Mouse (Mus musculus) kidney, adult 2 months (tissue): ENCODE data around the gene Sorbs1. TPM values are rescaled to one million over a fixed set of nuclear protein-coding genes. Genes with fewer than 3 reads are reported as not detected.
A peak's percentile ranks its signal among the peaks of the same experiment; 100 is the strongest.

Source experiments
- DNase-seq: peaks from one replicate; pipeline ENCODE4 v3.0.0; 2021
- H3K27ac ChIP-seq: fragments of 200-500 bp; 2 replicates; pipeline ENCODE4 v1.5.1; 2012; ENCODE audit warnings: low read depth, low read length, control low read depth, inconsistent platforms; ENCODE audit not compliant: insufficient read depth
- H3K27me3 ChIP-seq: fragments of 200-500 bp; replicated peaks from 2 replicates; pipeline ENCODE4 v1.6.1; 2012; ENCODE audit warnings: mild to moderate bottlenecking, moderate library complexity, low read length, inconsistent platforms; ENCODE audit not compliant: control insufficient read depth, insufficient read depth
- H3K36me3 ChIP-seq: fragments of 200-500 bp; 2 replicates; pipeline ENCODE4 v1.6.1; 2012; ENCODE audit warnings: mild to moderate bottlenecking, moderate library complexity, low read length, inconsistent platforms; ENCODE audit not compliant: control insufficient read depth, insufficient read depth
- H3K4me1 ChIP-seq: fragments of 200-500 bp; 2 replicates; pipeline ENCODE4 v1.6.1; 2011; ENCODE audit warnings: low read length; ENCODE audit not compliant: control insufficient read depth, insufficient read depth
- H3K4me3 ChIP-seq: fragments of 200-500 bp; 2 replicates; pipeline ENCODE4 v1.5.1; 2011; ENCODE audit warnings: mild to moderate bottlenecking, low read depth, low read length, control low read depth; ENCODE audit not compliant: insufficient read depth
- CTCF ChIP-seq: fragments of 200-500 bp; conservative IDR thresholded peaks from 2 replicates; pipeline ENCODE4 v1.5.1; 2011; ENCODE audit warnings: low read depth, mild to moderate bottlenecking, control low read depth, low read length, moderate library complexity, mixed read lengths; ENCODE audit not compliant: insufficient read depth, insufficient read length
- POLR2A ChIP-seq: fragments of 200-500 bp; IDR thresholded peaks from one replicate; pipeline ENCODE4 v1.6.1; 2011; ENCODE audit warnings: low read depth, low read length, control low read depth
- WGBS: fragments of 180-500 bp; shearing (Covaris S2); methylation state at CpG from one replicate; pipeline ENCODE4 v1.1.7; 2018; 5-methylcytosine and 5-hydroxymethylcytosine counted together
- polyA plus RNA-seq: library from polyadenylated mRNA; depleted of rRNA; stranded (reverse); fragments of >200 nt; gene quantifications from 2 replicates; pipeline ENCODE4 v1.2.3, GENCODE M21; 2012

The Sorbs1 gene
- polyA plus RNA-seq, 1 experiment: 52.5 TPM

- DNase-seq: peak; percentile 87
- no peaks in the 10 kb centered on the region for H3K27me3 ChIP-seq
- H3K4me3 ChIP-seq: no peak overlapping the region
- peak; percentile 99 for TF ChIP-seq CTCF
- TF ChIP-seq POLR2A: no peak
- peaks cover 18% of the 10 kb centered on the region; the same call in 1 of the 2 replicates for H3K4me1 ChIP-seq
- no peaks in the 10 kb centered on the region for H3K36me3 ChIP-seq
- no peak overlapping the region for H3K27ac ChIP-seq
- 8% methylated on average over 6 of the region's 6 CpGs for WGBS
Observed at GRCm38 (mm10) chr19:40391469-40391868, 122.1 kb downstream of the Sorbs1 start.

- 73% methylated on average over 3 of the region's 3 CpGs for WGBS
- no peak for DNase-seq
- TF ChIP-seq CTCF (no peak), POLR2A (no peak)
- no peak overlapping the region for H3K4me3 ChIP-seq
- no peak overlapping the region for H3K27ac ChIP-seq
- H3K27me3 ChIP-seq: no peaks in the 10 kb centered on the region
- H3K36me3 ChIP-seq: no peaks in the 10 kb centered on the region; the same call in 1 of the 2 replicates
- H3K4me1 ChIP-seq: no peaks in the 10 kb centered on the region; the same call in 1 of the 2 replicates
Observed at GRCm38 (mm10) chr19:40386916-40387315, 126.7 kb downstream of the Sorbs1 start.

- H3K36me3 ChIP-seq: no peaks in the 10 kb centered on the region; the same call in 1 of the 2 replicates
- H3K4me1 ChIP-seq: no peaks in the 10 kb centered on the region; the same call in 1 of the 2 replicates
- WGBS: 95% methylated on average over 3 of the region's 3 CpGs
- no peak overlapping the region for H3K4me3 ChIP-seq
- no peak for TF ChIP-seq CTCF
- no peak for TF ChIP-seq POLR2A
- no peak for DNase-seq
- no peak overlapping the region for H3K27ac ChIP-seq
- no peaks in the 10 kb centered on the region for H3K27me3 ChIP-seq
Observed at GRCm38 (mm10) chr19:40385334-40385733, 128.2 kb downstream of the Sorbs1 start.

DNA sequence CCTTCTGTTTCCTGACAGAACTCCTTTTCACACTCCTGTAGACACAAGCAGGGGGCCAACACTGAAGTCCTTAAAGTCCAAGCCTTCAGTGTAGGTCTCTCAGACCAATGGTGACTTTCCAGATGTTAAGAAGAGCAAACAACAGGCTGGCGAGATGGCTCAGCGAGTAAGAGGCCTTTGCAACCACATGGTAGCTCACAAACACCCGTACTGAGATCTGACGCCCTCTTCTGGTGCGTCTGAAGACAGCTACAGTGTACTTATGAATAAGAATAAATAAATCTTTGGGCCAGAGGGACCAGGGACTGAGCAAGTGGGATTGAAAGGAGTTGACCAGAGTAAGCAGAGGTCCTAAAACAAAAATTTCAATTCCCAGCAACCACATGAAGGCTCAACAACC is 129.6 kb downstream of the Sorbs1 start:
- Histone ChIP-seq H3K36me3 (no peaks in the 10 kb centered on the region; the same call in 1 of the 2 replicates), H3K4me1 (no peaks in the 10 kb centered on the region; the same call in 1 of the 2 replicates), H3K27me3 (no peaks in the 10 kb centered on the region), H3K4me3 (no peak overlapping the region), H3K27ac (no peak overlapping the region)
- DNase-seq: no peak
- no peak for TF ChIP-seq POLR2A
- peak; percentile 48 for TF ChIP-seq CTCF
- 55% methylated on average over 5 of the region's 5 CpGs for WGBS

GRCm38 (mm10) chr19:40380656-40381055 is 132.9 kb downstream of the Sorbs1 start:
- Histone ChIP-seq H3K4me1 (no peaks in the 10 kb centered on the region; the same call in 1 of the 2 replicates), H3K27ac (no peak overlapping the region), H3K27me3 (no peaks in the 10 kb centered on the region), H3K4me3 (no peak overlapping the region), H3K36me3 (no peaks in the 10 kb centered on the region; the same call in 1 of the 2 replicates)
- no peak for DNase-seq
- TF ChIP-seq CTCF (no peak), POLR2A (no peak)
- 36% methylated on average over 3 of the region's 3 CpGs for WGBS

DNA sequence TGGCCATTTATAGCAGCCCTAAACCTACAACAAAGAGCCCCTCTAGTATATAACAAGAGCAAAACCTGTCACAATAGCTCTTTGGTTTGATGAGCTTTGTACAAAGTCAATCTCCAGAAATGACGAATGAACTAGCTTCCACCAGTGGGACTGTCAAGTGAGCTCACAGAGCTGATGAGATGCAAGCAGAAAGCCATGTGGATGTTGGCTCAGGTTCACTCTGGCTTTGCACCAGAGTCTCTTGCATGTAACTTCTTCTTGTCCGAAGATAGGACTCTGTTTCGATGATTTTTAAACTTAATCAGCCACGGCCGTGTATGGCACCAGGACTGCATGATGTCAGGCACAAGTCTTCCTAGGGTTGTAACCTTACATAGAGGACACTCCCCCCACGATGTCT is 133.6 kb downstream of the Sorbs1 start:
- no peak for DNase-seq
- Histone ChIP-seq H3K4me1 (no peaks in the 10 kb centered on the region; the same call in 1 of the 2 replicates), H3K27ac (no peak overlapping the region), H3K36me3 (no peaks in the 10 kb centered on the region; the same call in 1 of the 2 replicates), H3K27me3 (no peaks in the 10 kb centered on the region), H3K4me3 (no peak overlapping the region)
- TF ChIP-seq POLR2A (no peak), CTCF (no peak)
- WGBS: 73% methylated on average over 6 of the region's 6 CpGs

- DNase-seq: no peak
- Histone ChIP-seq H3K36me3 (no peaks in the 10 kb centered on the region; the same call in 1 of the 2 replicates), H3K4me3 (no peak overlapping the region), H3K4me1 (no peaks in the 10 kb centered on the region), H3K27me3 (no peaks in the 10 kb centered on the region), H3K27ac (no peak overlapping the region)
- TF ChIP-seq POLR2A (no peak), CTCF (no peak)
- 91% methylated on average over 4 of the region's 4 CpGs for WGBS
Observed at GRCm38 (mm10) chr19:40379081-40379480, 134.5 kb downstream of the Sorbs1 start.
